ENCODE assay signal across 8 mouse cellular contexts in the genomic region with DNA sequence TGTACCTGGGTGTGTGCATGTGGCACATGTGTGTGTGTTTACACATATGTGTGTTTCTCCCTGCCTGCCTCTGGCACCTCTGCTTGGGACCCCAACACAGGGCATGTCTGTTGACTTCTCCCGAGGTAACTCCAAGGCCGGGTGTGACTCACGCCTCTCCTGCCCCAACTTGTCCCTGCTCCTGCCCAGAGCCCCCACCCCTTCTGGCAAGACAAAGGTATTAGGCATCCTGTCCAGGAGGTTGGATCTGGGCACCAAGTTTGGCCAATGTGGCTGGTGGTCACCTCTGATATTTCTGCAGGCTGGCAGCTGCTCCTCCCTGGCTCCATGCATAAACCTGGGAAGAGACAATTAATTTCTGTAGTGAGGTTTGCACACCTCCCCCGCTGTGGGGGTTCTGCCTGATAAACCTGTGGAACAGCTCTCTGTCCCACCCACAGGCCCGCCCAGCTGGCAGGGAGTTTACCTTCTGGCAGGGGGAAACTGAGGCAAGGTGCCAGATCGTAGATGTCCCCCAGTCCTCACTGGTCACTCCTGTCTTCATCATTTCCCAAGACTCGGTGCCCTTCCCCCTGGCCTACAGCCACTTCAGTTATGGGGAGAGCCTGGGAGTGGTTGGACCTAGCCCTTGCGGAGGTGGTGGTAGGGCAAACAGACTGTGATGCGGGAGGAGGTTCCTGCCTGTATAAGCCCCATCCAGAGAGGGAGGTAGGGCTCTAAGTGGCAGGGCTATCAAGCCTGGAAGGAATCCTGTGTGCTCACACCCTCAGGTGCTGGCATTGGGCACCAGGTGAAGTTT. TPM values are rescaled to one million over a fixed set of nuclear protein-coding genes. Genes with fewer than 3 reads are reported as not detected.
DNase-seq lines count a peak whose midpoint lies in the region; ATAC-seq and TF ChIP-seq lines count a peak whose summit lies in the region.
"Had no signal": no experiment of that assay in that cellular context is flagged by ENCODE, and none has a peak within 500 bp of the region (broad histone marks: within the 10 kb centered on the region; RNA-seq: fewer than 3 reads in every experiment).

No protein-coding gene starts in this region.

- no peak overlapping the region for H3K9ac ChIP-seq in kidney, postnatal 0 days (ENCODE audit: low read depth, low read length)
- no peak overlapping the region; the same call in 1 of the 2 replicates for H3K9ac ChIP-seq in embryonic facial prominence, embryonic 12.5 days
- H3K9ac ChIP-seq in limb, embryonic 14.5 days (ENCODE audit: low read depth, low read length, severe bottlenecking): no peak overlapping the region
- H3K9ac ChIP-seq in stomach, embryonic 16.5 days (ENCODE audit: low read length): peak overlapping the region; percentile 90

- no peak for ATAC-seq in kidney, postnatal 0 days (replicated peaks; ENCODE audit: low FRiP score, low read depth)
- no peak for ATAC-seq in embryonic facial prominence, embryonic 12.5 days (ENCODE audit: insufficient number of reproducible peaks, insufficient read depth, low FRiP score, low TSS enrichment)
- ATAC-seq in limb, embryonic 14.5 days (ENCODE audit: low FRiP score, low read depth): no peak
- ATAC-seq in stomach, embryonic 16.5 days (ENCODE audit: insufficient read depth, low FRiP score): peak; percentile 18

- no peaks in the 10 kb centered on the region for H3K9me3 ChIP-seq in kidney, postnatal 0 days (replicated peaks; ENCODE audit: low read length)
- no peaks in the 10 kb centered on the region for H3K9me3 ChIP-seq in embryonic facial prominence, embryonic 12.5 days
- no peaks in the 10 kb centered on the region for H3K9me3 ChIP-seq in limb, embryonic 14.5 days (ENCODE audit: control insufficient read depth, low read length)
- H3K9me3 ChIP-seq in stomach, embryonic 16.5 days (replicated peaks; ENCODE audit: control insufficient read depth, low read length): no peaks in the 10 kb centered on the region

- TF ChIP-seq POLR2A in limb, embryonic 14.5 days (IDR thresholded peaks at IDR 0.05; ENCODE audit: borderline replicate concordance, extremely low read depth, insufficient read depth, insufficient read length): no peak

- H3K27me3 ChIP-seq in kidney, postnatal 0 days (ENCODE audit: insufficient read depth, low read length): no peaks in the 10 kb centered on the region
- H3K27me3 ChIP-seq in embryonic facial prominence, embryonic 12.5 days: no peaks in the 10 kb centered on the region
- no peaks in the 10 kb centered on the region for H3K27me3 ChIP-seq in limb, embryonic 14.5 days (ENCODE audit: control insufficient read depth, insufficient read depth, low read length)
- no peaks in the 10 kb centered on the region for H3K27me3 ChIP-seq in stomach, embryonic 16.5 days (ENCODE audit: control insufficient read depth, insufficient read depth, low read length)

- WGBS in kidney, postnatal 0 days: 81% methylated on average over 9 of the region's 9 CpGs
- WGBS in embryonic facial prominence, embryonic 12.5 days: 77% methylated on average over 9 of the region's 9 CpGs
- 77% methylated on average over 9 of the region's 9 CpGs for WGBS in limb, embryonic 14.5 days
- WGBS in stomach, embryonic 16.5 days: 62% methylated on average over 9 of the region's 9 CpGs

- H3K4me1 ChIP-seq in kidney, postnatal 0 days (replicated peaks; ENCODE audit: insufficient read depth, low read length): peaks cover 15% of the 10 kb centered on the region; the same call in 1 of the 2 replicates
- H3K4me1 ChIP-seq in embryonic facial prominence, embryonic 12.5 days: peaks cover 20% of the 10 kb centered on the region
- peaks cover 4% of the 10 kb centered on the region; the same call in 1 of the 2 replicates for H3K4me1 ChIP-seq in limb, embryonic 14.5 days (ENCODE audit: control insufficient read depth, insufficient read depth, low read length)
- H3K4me1 ChIP-seq in stomach, embryonic 16.5 days (ENCODE audit: control insufficient read depth, insufficient read depth, low read length): peaks cover 17% of the 10 kb centered on the region

- peaks cover 19% of the 10 kb centered on the region; the same call in 1 of the 2 replicates for H3K36me3 ChIP-seq in kidney, postnatal 0 days (ENCODE audit: insufficient read depth, low read length)
- peaks cover 23% of the 10 kb centered on the region; the same call in 1 of the 2 replicates for H3K36me3 ChIP-seq in embryonic facial prominence, embryonic 12.5 days
- H3K36me3 ChIP-seq in limb, embryonic 14.5 days (ENCODE audit: control insufficient read depth, insufficient read depth, low read length): peaks cover 17% of the 10 kb centered on the region
- H3K36me3 ChIP-seq in stomach, embryonic 16.5 days (ENCODE audit: control insufficient read depth, insufficient read depth, low read length): 0 out of 2 replicates have a peak, but pooled peaks cover 5% of the 10 kb centered on the region

- no peak for DNase-seq in kidney, postnatal 0 days (ENCODE audit: low spot score)
- no peak for DNase-seq in kidney, postnatal 14 days
- DNase-seq in limb, embryonic 14.5 days (ENCODE audit: low spot score): no peak
- DNase-seq in gastrocnemius, adult 2 months: no peak
- DNase-seq in left cerebral cortex, postnatal 36 days (ENCODE audit: low spot score in 2 of 2): no peak

- H3K4me2 ChIP-seq in kidney, postnatal 0 days (ENCODE audit: low read length): peak overlapping the region; percentile 71; the same call in 1 of the 2 replicates
- peak overlapping the region; percentile 78; the same call in 1 of the 2 replicates for H3K4me2 ChIP-seq in embryonic facial prominence, embryonic 12.5 days (replicated peaks)
- peak overlapping the region; percentile 56; the same call in 1 of the 2 replicates for H3K4me2 ChIP-seq in limb, embryonic 14.5 days (replicated peaks; ENCODE audit: low read depth, low read length, severe bottlenecking)
- H3K4me2 ChIP-seq in stomach, embryonic 16.5 days (ENCODE audit: low read depth, low read length): peak overlapping the region; percentile 63

- no peak for TF ChIP-seq CTCF in kidney, postnatal 0 days (IDR thresholded peaks at IDR 0.05; ENCODE audit: low read depth)
- TF ChIP-seq CTCF in gastrocnemius, adult 2 months (IDR thresholded peaks at IDR 0.05): no peak

- no peak overlapping the region for H3K27ac ChIP-seq in kidney, postnatal 0 days
- no peak overlapping the region for H3K27ac ChIP-seq in embryonic facial prominence, embryonic 12.5 days
- no peak overlapping the region for H3K27ac ChIP-seq in limb, embryonic 14.5 days (replicated peaks; ENCODE audit: low read depth, low read length)
- peak overlapping the region; percentile 89 for H3K27ac ChIP-seq in stomach, embryonic 16.5 days (ENCODE audit: low read length)
- no peak overlapping the region for H3K27ac ChIP-seq in gastrocnemius, adult 2 months
- H3K27ac ChIP-seq: macrophage had no signal

- intact Hi-C loops in gastrocnemius, adult 2 months (cut with DNase I): loop anchor here (2.0 kb wide), 1 partner anchor 23 kb away; no protein-coding TSS in a partner anchor
- intact Hi-C loops in left cerebral cortex, postnatal 36 days (cut with DNase I): no loop called here

- H3K4me3 ChIP-seq in kidney, postnatal 0 days (replicated peaks; ENCODE audit: low read depth, low read length): no peak overlapping the region
- H3K4me3 ChIP-seq in embryonic facial prominence, embryonic 12.5 days: peak overlapping the region; percentile 75; the same call in 1 of the 2 replicates
- peak overlapping the region; percentile 61; the same call in 1 of the 2 replicates for H3K4me3 ChIP-seq in limb, embryonic 14.5 days (replicated peaks; ENCODE audit: low read length)
- H3K4me3 ChIP-seq in stomach, embryonic 16.5 days (replicated peaks; ENCODE audit: low read length): peak overlapping the region; percentile 79
- no peak overlapping the region for H3K4me3 ChIP-seq in gastrocnemius, adult 2 months

RNA-seq across cellular contexts. Expression of a gene that starts 1.7 kb away (rescaled TPM):
- 1.0 TPM in 2 replicates for polyA plus RNA-seq in kidney, postnatal 0 days (2015; fragmentation: Nextera tagmentation; extraction: Ambion mirVana)
- 0.65 and 0.95 TPM in 2 replicates for polyA plus RNA-seq in embryonic facial prominence, embryonic 12.5 days (2016; fragmentation: Nextera tagmentation; extraction: Ambion mirVana)
- polyA plus RNA-seq in limb, embryonic 14.5 days (2012; rRNA removed): 15.2 and 17.0 TPM in 2 replicates
- 1.4 and 2.0 TPM in 2 replicates for polyA plus RNA-seq in limb, embryonic 14.5 days (2014; fragmentation: Nextera tagmentation; extraction: Ambion mirVana)
- 1.9 and 2.0 TPM in 2 replicates for polyA plus RNA-seq in stomach, embryonic 16.5 days (2015; fragmentation: Nextera tagmentation; extraction: Ambion mirVana)
- total RNA-seq in gastrocnemius, adult 2 months (2021): 1 to 10 TPM; 6.0 to 6.4 TPM
- total RNA-seq in left cerebral cortex, postnatal 36 days (2021): 1 to 10 TPM; 3.3 to 3.4 TPM

RNA-seq across cellular contexts. Expression of a gene that starts 26.8 kb away (rescaled TPM):
- polyA plus RNA-seq in kidney, postnatal 0 days (2015; fragmentation: Nextera tagmentation; extraction: Ambion mirVana): 51.9 and 54.6 TPM in 2 replicates
- polyA plus RNA-seq in embryonic facial prominence, embryonic 12.5 days (2016; fragmentation: Nextera tagmentation; extraction: Ambion mirVana): 107 and 111 TPM in 2 replicates
- polyA plus RNA-seq in limb, embryonic 14.5 days (2012; rRNA removed): 102 and 117 TPM in 2 replicates
- polyA plus RNA-seq in limb, embryonic 14.5 days (2014; fragmentation: Nextera tagmentation; extraction: Ambion mirVana): 60.4 and 65.6 TPM in 2 replicates
- polyA plus RNA-seq in stomach, embryonic 16.5 days (2015; fragmentation: Nextera tagmentation; extraction: Ambion mirVana): 59.0 and 60.2 TPM in 2 replicates
- 1 to 10 TPM; 7.0 to 7.8 TPM for total RNA-seq in gastrocnemius, adult 2 months (2021)
- 10 to 100 TPM; 67.5 to 73.7 TPM for total RNA-seq in left cerebral cortex, postnatal 36 days (2021)

RNA-seq across cellular contexts. Expression of a gene that starts 31.4 kb away (rescaled TPM):
- 64.2 and 73.4 TPM in 2 replicates for polyA plus RNA-seq in kidney, postnatal 0 days (2015; fragmentation: Nextera tagmentation; extraction: Ambion mirVana)
- 76.6 and 77.6 TPM in 2 replicates for polyA plus RNA-seq in embryonic facial prominence, embryonic 12.5 days (2016; fragmentation: Nextera tagmentation; extraction: Ambion mirVana)
- polyA plus RNA-seq in limb, embryonic 14.5 days (2012; rRNA removed): 160 and 232 TPM in 2 replicates
- polyA plus RNA-seq in limb, embryonic 14.5 days (2014; fragmentation: Nextera tagmentation; extraction: Ambion mirVana): 68.7 and 81.8 TPM in 2 replicates
- 77.2 and 98.4 TPM in 2 replicates for polyA plus RNA-seq in stomach, embryonic 16.5 days (2015; fragmentation: Nextera tagmentation; extraction: Ambion mirVana)
- 10 to 100 TPM; 28.4 to 32.3 TPM for total RNA-seq in gastrocnemius, adult 2 months (2021)
- 10 to 100 TPM; 38.2 to 42.2 TPM for total RNA-seq in left cerebral cortex, postnatal 36 days (2021)

RNA-seq across cellular contexts. Expression of a gene that starts 33.0 kb away (rescaled TPM):
- polyA plus RNA-seq in kidney, postnatal 0 days (2015; fragmentation: Nextera tagmentation; extraction: Ambion mirVana): 12.2 and 13.5 TPM in 2 replicates
- 15.6 and 16.8 TPM in 2 replicates for polyA plus RNA-seq in embryonic facial prominence, embryonic 12.5 days (2016; fragmentation: Nextera tagmentation; extraction: Ambion mirVana)
- polyA plus RNA-seq in limb, embryonic 14.5 days (2012; rRNA removed): 90.4 and 122 TPM in 2 replicates
- polyA plus RNA-seq in limb, embryonic 14.5 days (2014; fragmentation: Nextera tagmentation; extraction: Ambion mirVana): 8.8 and 10.5 TPM in 2 replicates
- 11.4 and 11.8 TPM in 2 replicates for polyA plus RNA-seq in stomach, embryonic 16.5 days (2015; fragmentation: Nextera tagmentation; extraction: Ambion mirVana)
- 10 to 100 TPM; 13.1 to 14.2 TPM for total RNA-seq in gastrocnemius, adult 2 months (2021)
- 100 to 1,000 TPM in 1 of 2 experiments, 10 to 100 TPM in 1; 93.5 to 107 TPM for total RNA-seq in left cerebral cortex, postnatal 36 days (2021)

RNA-seq across cellular contexts. Expression of a gene that starts 55.6 kb away (rescaled TPM):
- 91.1 and 97.2 TPM in 2 replicates for polyA plus RNA-seq in kidney, postnatal 0 days (2015; fragmentation: Nextera tagmentation; extraction: Ambion mirVana)
- 158 and 159 TPM in 2 replicates for polyA plus RNA-seq in embryonic facial prominence, embryonic 12.5 days (2016; fragmentation: Nextera tagmentation; extraction: Ambion mirVana)
- 252 and 276 TPM in 2 replicates for polyA plus RNA-seq in limb, embryonic 14.5 days (2012; rRNA removed)
- polyA plus RNA-seq in limb, embryonic 14.5 days (2014; fragmentation: Nextera tagmentation; extraction: Ambion mirVana): 149 and 159 TPM in 2 replicates
- 94.5 and 95.1 TPM in 2 replicates for polyA plus RNA-seq in stomach, embryonic 16.5 days (2015; fragmentation: Nextera tagmentation; extraction: Ambion mirVana)
- total RNA-seq in gastrocnemius, adult 2 months (2021): 10 to 100 TPM; 95.2 to 98.6 TPM
- 100 to 1,000 TPM; 158 to 227 TPM for total RNA-seq in left cerebral cortex, postnatal 36 days (2021)

Comparison
In these comparisons a context has a peak if more than half of its experiments do, and no peak if none do; other contexts are left out.
1. H3K4me3 ChIP-seq: peak in embryonic facial prominence, embryonic 12.5 days (single experiment), limb, embryonic 14.5 days (single experiment) and stomach, embryonic 16.5 days (single experiment); none in kidney, postnatal 0 days (single experiment) and gastrocnemius, adult 2 months (single experiment).
2. Peak in every context shown above with its lines, with median percentiles within 50 percentile points of each other: H3K4me2 ChIP-seq.